Mouse (Mus musculus): ENCODE data around the gene Knop1. TPM values are rescaled to one million over a fixed set of nuclear protein-coding genes. Genes with fewer than 3 reads are reported as not detected.

Knop1 gene
- polyA plus RNA-seq, 1 experiment = 24.1 TPM

DNA sequence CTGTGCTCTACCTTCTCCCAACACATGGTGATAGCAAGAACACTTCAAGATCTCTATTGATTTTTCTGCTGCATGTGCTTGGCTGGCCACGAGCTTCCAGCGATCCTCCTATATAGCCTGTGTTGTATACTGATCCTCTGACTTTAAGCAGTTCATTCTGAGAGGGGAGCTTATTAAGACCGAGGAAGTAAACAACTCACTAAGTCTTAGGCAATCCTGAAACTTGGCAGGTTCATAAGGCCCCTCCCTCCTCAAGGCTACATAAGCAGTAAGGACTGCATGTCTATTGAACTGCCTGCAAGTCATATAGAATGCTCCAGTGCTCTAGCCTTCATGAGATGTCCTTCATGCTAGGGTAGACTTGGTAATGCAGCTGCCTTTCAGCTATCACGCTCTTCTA, 9.7 kb downstream of the Knop1 start:
- TF ChIP-seq FOSL1 (IDR thresholded peaks at IDR 0.05; ENCODE audit: insufficient read depth, low read length, poor library complexity, severe bottlenecking) (no peak), CTCF (IDR thresholded peaks at IDR 0.05; ENCODE audit: control insufficient read depth, insufficient read depth, insufficient read length) (no peak), CEBPB (IDR thresholded peaks at IDR 0.05; ENCODE audit: low read depth) (no peak), MYOG (IDR thresholded peaks at IDR 0.05; ENCODE audit: control insufficient read depth, extremely low read depth, insufficient read length) (no peak), MYOD1 (IDR thresholded peaks at IDR 0.05; ENCODE audit: control insufficient read depth, insufficient read length, low read depth) (no peak), USF1 (IDR thresholded peaks at IDR 0.05; ENCODE audit: low read depth) (no peak), MAX (IDR thresholded peaks at IDR 0.05) (no peak)
- H3K79me2 ChIP-seq (ENCODE audit: control insufficient read depth, insufficient read depth) = peaks cover 16% of the 10 kb centered on the region
- H3K36me3 ChIP-seq (ENCODE audit: control insufficient read depth, insufficient read depth) = peaks cover 64% of the 10 kb centered on the region
- H3ac ChIP-seq (ENCODE audit: control insufficient read depth, insufficient read length, low read depth) = no peak overlapping the region
- H3K79me3 ChIP-seq (ENCODE audit: low read depth) = peaks cover 7% of the 10 kb centered on the region
- H3K4me3 ChIP-seq (ENCODE audit: insufficient read depth, poor library complexity, severe bottlenecking) = no peak overlapping the region
- H3K27me3 ChIP-seq (ENCODE audit: control insufficient read depth, insufficient read depth, insufficient read length) = no peaks in the 10 kb centered on the region

GRCm38 (mm10) chr7:118845141-118845540, 10.9 kb downstream of the Knop1 start:
- no peak overlapping the region for H3K4me3 ChIP-seq (ENCODE audit: insufficient read depth, poor library complexity, severe bottlenecking)
- no peaks in the 10 kb centered on the region for H3K27me3 ChIP-seq (ENCODE audit: control insufficient read depth, insufficient read depth, insufficient read length)
- TF ChIP-seq CTCF (IDR thresholded peaks at IDR 0.05; ENCODE audit: control insufficient read depth, insufficient read depth, insufficient read length) = no peak
- peaks cover 63% of the 10 kb centered on the region for H3K36me3 ChIP-seq (ENCODE audit: control insufficient read depth, insufficient read depth)
- no peaks in the 10 kb centered on the region for H3K79me3 ChIP-seq (ENCODE audit: low read depth)
- H3ac ChIP-seq (ENCODE audit: control insufficient read depth, insufficient read length, low read depth) = no peak overlapping the region
- H3K79me2 ChIP-seq (ENCODE audit: control insufficient read depth, insufficient read depth) = peaks cover 4% of the 10 kb centered on the region

GRCm38 (mm10) chr7:118842938-118843337, 13.1 kb downstream of the Knop1 start:
- H3K27me3 ChIP-seq (ENCODE audit: control insufficient read depth, insufficient read depth, insufficient read length) = no peaks in the 10 kb centered on the region
- no peak overlapping the region for H3K4me3 ChIP-seq (ENCODE audit: insufficient read depth, poor library complexity, severe bottlenecking)
- TF ChIP-seq USF1 (IDR thresholded peaks at IDR 0.05; ENCODE audit: low read depth) = no peak
- no peak for TF ChIP-seq CTCF (IDR thresholded peaks at IDR 0.05; ENCODE audit: control insufficient read depth, insufficient read depth, insufficient read length)
- TF ChIP-seq FOSL1 (IDR thresholded peaks at IDR 0.05; ENCODE audit: insufficient read depth, low read length, poor library complexity, severe bottlenecking) = no peak
- TF ChIP-seq MAX (IDR thresholded peaks at IDR 0.05) = no peak
- TF ChIP-seq CEBPB (IDR thresholded peaks at IDR 0.05; ENCODE audit: low read depth) = no peak
- no peak for TF ChIP-seq MYOD1 (IDR thresholded peaks at IDR 0.05; ENCODE audit: control insufficient read depth, insufficient read length, low read depth)
- no peak for TF ChIP-seq MYOG (IDR thresholded peaks at IDR 0.05; ENCODE audit: control insufficient read depth, extremely low read depth, insufficient read length)
- peaks cover 50% of the 10 kb centered on the region for H3K36me3 ChIP-seq (ENCODE audit: control insufficient read depth, insufficient read depth)
- no peaks in the 10 kb centered on the region for H3K79me2 ChIP-seq (ENCODE audit: control insufficient read depth, insufficient read depth)
- no peaks in the 10 kb centered on the region for H3K79me3 ChIP-seq (ENCODE audit: low read depth)
- H3ac ChIP-seq (ENCODE audit: control insufficient read depth, insufficient read length, low read depth) = no peak overlapping the region

DNA sequence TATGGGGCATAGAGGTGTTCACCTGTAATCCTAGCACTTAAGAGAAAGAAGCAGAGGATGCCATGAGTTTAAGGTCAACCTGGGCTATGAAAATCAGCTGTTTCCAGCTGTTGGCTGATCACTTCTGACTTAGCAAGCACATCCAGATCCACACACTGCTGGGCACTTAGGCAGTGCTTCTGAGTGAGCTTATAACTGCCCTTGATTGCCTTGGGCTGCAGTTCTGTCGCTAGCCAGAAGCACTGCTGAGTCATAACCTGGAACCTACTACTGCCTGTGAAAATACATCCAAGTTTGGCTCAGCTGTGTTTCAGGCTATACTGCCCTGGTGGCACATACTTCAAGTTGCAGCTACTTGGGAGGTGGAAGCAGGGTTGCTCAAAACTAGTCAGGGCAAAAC, 14.3 kb downstream of the Knop1 start:
- no peak overlapping the region for H3ac ChIP-seq (ENCODE audit: control insufficient read depth, insufficient read length, low read depth)
- TF ChIP-seq MYOG (IDR thresholded peaks at IDR 0.05; ENCODE audit: control insufficient read depth, extremely low read depth, insufficient read length) (no peak), USF1 (IDR thresholded peaks at IDR 0.05; ENCODE audit: low read depth) (no peak), MAX (IDR thresholded peaks at IDR 0.05) (no peak), CTCF (IDR thresholded peaks at IDR 0.05; ENCODE audit: control insufficient read depth, insufficient read depth, insufficient read length) (no peak), CEBPB (IDR thresholded peaks at IDR 0.05; ENCODE audit: low read depth) (no peak), FOSL1 (IDR thresholded peaks at IDR 0.05; ENCODE audit: insufficient read depth, low read length, poor library complexity, severe bottlenecking) (no peak), MYOD1 (IDR thresholded peaks at IDR 0.05; ENCODE audit: control insufficient read depth, insufficient read length, low read depth) (no peak)
- no peaks in the 10 kb centered on the region for H3K27me3 ChIP-seq (ENCODE audit: control insufficient read depth, insufficient read depth, insufficient read length)
- no peak overlapping the region for H3K4me3 ChIP-seq (ENCODE audit: insufficient read depth, poor library complexity, severe bottlenecking)
- no peaks in the 10 kb centered on the region for H3K79me3 ChIP-seq (ENCODE audit: low read depth)
- H3K36me3 ChIP-seq (ENCODE audit: control insufficient read depth, insufficient read depth) = peaks cover 42% of the 10 kb centered on the region
- no peaks in the 10 kb centered on the region for H3K79me2 ChIP-seq (ENCODE audit: control insufficient read depth, insufficient read depth)

GRCm38 (mm10) chr7:118841030-118841745, 14.9 kb downstream of the Knop1 start:
- H3ac ChIP-seq (ENCODE audit: control insufficient read depth, insufficient read length, low read depth) = no peak overlapping the region
- H3K27me3 ChIP-seq (ENCODE audit: control insufficient read depth, insufficient read depth, insufficient read length) = no peaks in the 10 kb centered on the region
- H3K4me3 ChIP-seq (ENCODE audit: insufficient read depth, poor library complexity, severe bottlenecking) = no peak overlapping the region
- H3K36me3 ChIP-seq (ENCODE audit: control insufficient read depth, insufficient read depth) = peaks cover 38% of the 10 kb centered on the region
- H3K79me2 ChIP-seq (ENCODE audit: control insufficient read depth, insufficient read depth) = no peaks in the 10 kb centered on the region
- no peaks in the 10 kb centered on the region for H3K79me3 ChIP-seq (ENCODE audit: low read depth)
- TF ChIP-seq USF1 (IDR thresholded peaks at IDR 0.05; ENCODE audit: low read depth) = no peak
- TF ChIP-seq CEBPB (IDR thresholded peaks at IDR 0.05; ENCODE audit: low read depth) = no peak
- no peak for TF ChIP-seq MAX (IDR thresholded peaks at IDR 0.05)
- TF ChIP-seq CTCF (IDR thresholded peaks at IDR 0.05; ENCODE audit: control insufficient read depth, insufficient read depth, insufficient read length) = no peak
- no peak for TF ChIP-seq MYOG (IDR thresholded peaks at IDR 0.05; ENCODE audit: control insufficient read depth, extremely low read depth, insufficient read length)
- TF ChIP-seq FOSL1 (IDR thresholded peaks at IDR 0.05; ENCODE audit: insufficient read depth, low read length, poor library complexity, severe bottlenecking) = no peak
- no peak for TF ChIP-seq MYOD1 (IDR thresholded peaks at IDR 0.05; ENCODE audit: control insufficient read depth, insufficient read length, low read depth)

DNA sequence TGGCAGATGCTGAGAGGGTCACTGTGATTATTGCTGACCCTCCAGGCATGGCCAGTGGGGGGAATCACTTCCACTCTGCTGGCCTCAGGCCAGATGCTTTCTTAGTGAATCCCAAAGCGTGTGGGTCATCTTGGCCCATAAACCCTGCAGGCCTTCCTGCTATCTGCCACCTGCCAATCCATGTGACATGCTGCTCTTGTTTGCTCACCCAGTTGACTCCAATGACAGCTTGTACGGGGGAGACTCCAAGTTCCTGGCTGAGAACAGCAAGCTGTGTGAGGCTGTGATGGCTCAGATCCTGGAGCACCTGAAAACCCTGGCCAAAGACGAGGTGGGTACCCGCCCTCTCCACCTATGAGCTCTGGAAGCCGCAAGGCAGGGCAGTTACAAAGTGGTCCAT, 18.2 kb downstream of the Knop1 start:
- peaks cover 15% of the 10 kb centered on the region for H3K36me3 ChIP-seq (ENCODE audit: control insufficient read depth, insufficient read depth)
- TF ChIP-seq CEBPB (IDR thresholded peaks at IDR 0.05; ENCODE audit: low read depth) = no peak

More for the DNA sequence above, 18.2 kb downstream of the Knop1 start:
- no peaks in the 10 kb centered on the region for H3K27me3 ChIP-seq (ENCODE audit: control insufficient read depth, insufficient read depth, insufficient read length)
- no peaks in the 10 kb centered on the region for H3K79me3 ChIP-seq (ENCODE audit: low read depth)
- H3K79me2 ChIP-seq (ENCODE audit: control insufficient read depth, insufficient read depth) = no peaks in the 10 kb centered on the region
- H3ac ChIP-seq (ENCODE audit: control insufficient read depth, insufficient read length, low read depth) = no peak overlapping the region
- no peak overlapping the region for H3K4me3 ChIP-seq (ENCODE audit: insufficient read depth, poor library complexity, severe bottlenecking)

All from C2C12 (cell line).